Mouse (Mus musculus): Measurements from ENCODE around the gene Tnfaip8l1.

DNA sequence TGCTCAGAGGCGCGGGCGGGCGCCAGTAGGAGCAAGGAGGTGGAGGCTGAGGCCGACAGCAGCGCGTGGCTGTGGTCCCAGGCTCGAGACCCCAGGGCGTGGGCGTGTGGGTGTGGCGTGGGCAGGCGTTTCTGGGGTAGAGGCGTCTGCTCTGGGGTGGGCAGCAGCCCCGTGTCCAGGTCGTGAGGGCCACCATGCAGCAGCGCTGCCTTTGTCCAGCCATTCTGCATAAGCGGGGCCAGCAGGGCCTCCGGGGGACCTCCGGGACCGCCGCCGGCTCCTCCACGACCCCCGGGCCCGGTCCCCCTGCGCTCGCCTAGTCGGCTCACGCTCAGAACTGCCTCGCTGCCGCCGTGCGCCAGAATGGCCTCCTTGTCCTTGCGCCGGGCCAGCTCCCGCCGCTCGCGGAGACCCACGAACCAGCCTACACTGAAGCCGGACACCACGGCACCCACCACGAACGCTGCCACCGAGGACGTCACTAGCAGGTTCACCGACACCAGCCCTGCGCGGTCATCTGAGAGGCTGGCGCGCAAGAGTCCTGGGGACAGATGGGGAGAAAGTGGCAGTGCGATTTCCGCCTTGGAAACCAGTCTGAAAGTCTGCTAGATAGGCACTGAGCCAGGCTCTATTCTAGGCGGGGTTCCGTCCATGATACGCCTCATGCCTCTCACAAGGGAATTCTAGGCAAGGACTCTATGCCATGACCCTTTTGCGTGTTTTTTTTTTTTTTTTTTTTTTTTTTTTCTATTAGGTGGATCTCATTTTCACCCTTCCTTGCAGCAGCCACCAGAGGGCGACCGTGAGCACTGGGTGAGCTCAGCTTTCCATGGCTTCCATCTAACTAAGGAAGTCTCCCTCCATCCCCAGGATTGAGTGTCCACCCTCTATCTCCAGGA, 37.7 kb upstream of the Tnfaip8l1 start:
- TF ChIP-seq CTCF (IDR thresholded peaks at IDR 0.05; ENCODE audit: borderline replicate concordance, insufficient read depth, low read length) (peak; percentile 86), POLR2A (IDR thresholded peaks at IDR 0.05; ENCODE audit: low read depth, low read length) (no peak)

All from embryonic fibroblast, embryonic 13.5 days (primary cell).